In the genomic region with DNA sequence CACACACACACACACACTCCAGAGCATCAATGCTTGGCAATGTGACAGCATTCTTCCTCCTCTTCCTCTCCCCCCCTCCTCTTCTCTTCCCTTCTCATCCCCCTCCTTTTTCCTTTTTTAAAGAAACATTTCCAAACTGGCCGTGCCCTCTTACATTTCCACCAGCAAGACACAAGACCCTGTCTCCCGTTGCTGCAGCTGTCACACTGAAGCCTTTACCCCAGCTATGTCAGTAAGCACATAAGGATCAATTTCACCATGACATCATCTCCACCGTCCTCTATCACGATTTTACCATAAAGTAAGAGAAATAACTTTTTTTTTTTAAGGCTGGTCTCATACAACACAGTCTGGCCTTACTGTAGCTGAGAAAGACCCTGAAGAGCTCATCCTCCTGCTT, we compare ENCODE assay signal across 23 mouse cellular contexts.
DNase-seq lines count a peak whose midpoint lies in the region; ATAC-seq and TF ChIP-seq lines count a peak whose summit lies in the region.
"Had no signal": no experiment of that assay in that cellular context is flagged by ENCODE, and none has a peak within 500 bp of the region (broad histone marks: within the 10 kb centered on the region; RNA-seq: fewer than 3 reads in every experiment).

No protein-coding gene starts in this region.

- DNase-seq in embryonic facial prominence, embryonic 14.5 days (ENCODE audit: low spot score): no peak
- no peak for DNase-seq in embryonic facial prominence, embryonic 10.5 days (ENCODE audit: low spot score)
- no peak for DNase-seq in heart, embryonic 10.5 days (ENCODE audit: low spot score)
- DNase-seq: adrenal gland, adult 2 months; adrenal gland, postnatal 10 days; adrenal gland, postnatal 25 days; B cell, adult 2 months; cerebellum, adult 11 months; cerebellum, adult 18-20 months; cerebellum, adult 8-10 months; cerebellum, adult 9-11 months; cerebellum, postnatal 14 days; cerebellum, postnatal 36 days; embryo, embryonic 11 days had no signal

- H3K79me3 ChIP-seq in C2C12 (ENCODE audit: low read depth): no peaks in the 10 kb centered on the region

- H3K4me1 ChIP-seq in embryonic facial prominence, embryonic 14.5 days (ENCODE audit: control insufficient read depth, insufficient read depth, low read length): no peaks in the 10 kb centered on the region
- 0 out of 2 replicates have a peak, but pooled peaks cover 2% of the 10 kb centered on the region for H3K4me1 ChIP-seq in embryonic facial prominence, embryonic 10.5 days
- peaks cover 21% of the 10 kb centered on the region for H3K4me1 ChIP-seq in heart, embryonic 10.5 days
- H3K4me1 ChIP-seq: embryonic facial prominence, embryonic 15.5 days; forebrain, embryonic 12.5 days had no signal

- H3K79me2 ChIP-seq in C2C12 (ENCODE audit: control insufficient read depth, insufficient read depth): no peaks in the 10 kb centered on the region
- H3K79me2 ChIP-seq in myocyte (ENCODE audit: control insufficient read depth, insufficient read depth): no peaks in the 10 kb centered on the region

- 0 out of 2 replicates have a peak, but pooled peaks have one; percentile 53 for ATAC-seq in embryonic facial prominence, embryonic 14.5 days (ENCODE audit: low read depth)
- ATAC-seq: forebrain, embryonic 14.5 days; forebrain, embryonic 16.5 days had no signal

- TF ChIP-seq POLR2A in myocyte (IDR thresholded peaks at IDR 0.05; ENCODE audit: insufficient read length, low read depth): no peak

- no peak for TF ChIP-seq CTCF in C2C12 (IDR thresholded peaks at IDR 0.05; ENCODE audit: control insufficient read depth, insufficient read depth, insufficient read length)

- no peaks in the 10 kb centered on the region for H3K9me3 ChIP-seq in embryonic facial prominence, embryonic 14.5 days (ENCODE audit: control insufficient read depth, low read length)
- H3K9me3 ChIP-seq in embryonic facial prominence, embryonic 10.5 days: no peaks in the 10 kb centered on the region
- no peaks in the 10 kb centered on the region for H3K9me3 ChIP-seq in heart, embryonic 10.5 days
- H3K9me3 ChIP-seq: embryonic facial prominence, embryonic 12.5 days; embryonic facial prominence, embryonic 15.5 days; forebrain, embryonic 10.5 days; forebrain, embryonic 12.5 days had no signal

- H3K36me3 ChIP-seq in embryonic facial prominence, embryonic 14.5 days (ENCODE audit: control insufficient read depth, insufficient read depth, low read length): no peaks in the 10 kb centered on the region
- H3K36me3 ChIP-seq in embryonic facial prominence, embryonic 10.5 days (replicated peaks): peaks cover 3% of the 10 kb centered on the region; the same call in 1 of the 2 replicates
- no peaks in the 10 kb centered on the region for H3K36me3 ChIP-seq in C2C12 (ENCODE audit: control insufficient read depth, insufficient read depth)
- H3K36me3 ChIP-seq in myocyte (ENCODE audit: control insufficient read depth, insufficient read depth): no peaks in the 10 kb centered on the region
- no peaks in the 10 kb centered on the region for H3K36me3 ChIP-seq in heart, embryonic 10.5 days
- H3K36me3 ChIP-seq: embryonic facial prominence, embryonic 12.5 days; embryonic facial prominence, embryonic 15.5 days; forebrain, embryonic 10.5 days; forebrain, embryonic 12.5 days had no signal

- H3K4me3 ChIP-seq in embryonic facial prominence, embryonic 14.5 days (ENCODE audit: low read depth, low read length): no peak overlapping the region
- H3K4me3 ChIP-seq in embryonic facial prominence, embryonic 10.5 days: no peak overlapping the region
- H3K4me3 ChIP-seq in C2C12 (ENCODE audit: insufficient read depth, poor library complexity, severe bottlenecking) (no peak overlapping the region), myocyte (no peak overlapping the region)
- H3K4me3 ChIP-seq in heart, embryonic 10.5 days: no peak overlapping the region
- H3K4me3 ChIP-seq: embryonic facial prominence, embryonic 12.5 days; embryonic facial prominence, embryonic 15.5 days; erythroblast, embryonic 14.5 days; forebrain, embryonic 10.5 days; forebrain, embryonic 12.5 days had no signal

- H3K27me3 ChIP-seq in embryonic facial prominence, embryonic 14.5 days (replicated peaks; ENCODE audit: control insufficient read depth, insufficient read depth, low read length): no peaks in the 10 kb centered on the region
- H3K27me3 ChIP-seq in embryonic facial prominence, embryonic 10.5 days (replicated peaks; ENCODE audit: low read depth, poor library complexity, severe bottlenecking): no peaks in the 10 kb centered on the region
- H3K27me3 ChIP-seq in C2C12 (ENCODE audit: control insufficient read depth, insufficient read depth, insufficient read length) (no peaks in the 10 kb centered on the region), myocyte (ENCODE audit: control insufficient read depth, insufficient read depth, insufficient read length) (no peaks in the 10 kb centered on the region)
- no peaks in the 10 kb centered on the region for H3K27me3 ChIP-seq in heart, embryonic 10.5 days (ENCODE audit: insufficient read depth, poor library complexity, severe bottlenecking)
- H3K27me3 ChIP-seq: embryonic facial prominence, embryonic 12.5 days; embryonic facial prominence, embryonic 15.5 days; forebrain, embryonic 12.5 days had no signal

- no peak overlapping the region for H3K9ac ChIP-seq in embryonic facial prominence, embryonic 14.5 days (ENCODE audit: low read depth, low read length)
- H3K9ac ChIP-seq: embryonic facial prominence, embryonic 12.5 days; embryonic facial prominence, embryonic 15.5 days; forebrain, embryonic 12.5 days had no signal

- H3K4me2 ChIP-seq in embryonic facial prominence, embryonic 14.5 days (ENCODE audit: low read depth, low read length): no peak overlapping the region
- peak overlapping the region; percentile 18 for H3K4me2 ChIP-seq in myocyte (ENCODE audit: low read depth)
- H3K4me2 ChIP-seq: embryonic facial prominence, embryonic 12.5 days; embryonic facial prominence, embryonic 15.5 days; forebrain, embryonic 12.5 days had no signal

- no peak overlapping the region for H3K27ac ChIP-seq in embryonic facial prominence, embryonic 14.5 days (replicated peaks; ENCODE audit: low read depth, low read length)
- no peak overlapping the region for H3K27ac ChIP-seq in embryonic facial prominence, embryonic 10.5 days (replicated peaks)
- no peak overlapping the region for H3K27ac ChIP-seq in heart, embryonic 10.5 days
- H3K27ac ChIP-seq: embryonic facial prominence, embryonic 12.5 days; embryonic facial prominence, embryonic 15.5 days; forebrain, embryonic 12.5 days had no signal

- H3ac ChIP-seq in C2C12 (ENCODE audit: control insufficient read depth, insufficient read length, low read depth) (no peak overlapping the region), myocyte (ENCODE audit: control insufficient read depth, insufficient read length) (no peak overlapping the region)

- 54% methylated on average over 4 of the region's 4 CpGs for WGBS in embryonic facial prominence, embryonic 14.5 days
- WGBS in embryonic facial prominence, embryonic 10.5 days: 77% methylated on average over 4 of the region's 4 CpGs
- WGBS in heart, embryonic 10.5 days: 88% methylated on average over 4 of the region's 4 CpGs

TF ChIP-seq in C2C12, 6 proteins besides CTCF, POLR2A, EP300 and RAD21:
- TF ChIP-seq MYOD1 (IDR thresholded peaks at IDR 0.05; ENCODE audit: control insufficient read depth, insufficient read length, low read depth): peak; percentile 16
- no peak for TF ChIP-seq FOSL1 (IDR thresholded peaks at IDR 0.05; ENCODE audit: insufficient read depth, low read length, poor library complexity, severe bottlenecking)
- no peak for TF ChIP-seq USF1 (IDR thresholded peaks at IDR 0.05; ENCODE audit: low read depth)
- no peak for TF ChIP-seq MAX (IDR thresholded peaks at IDR 0.05)

TF ChIP-seq in myocyte, 11 proteins besides CTCF, POLR2A, EP300 and RAD21:
- TF ChIP-seq POLR2AphosphoS2 (IDR thresholded peaks at IDR 0.05; ENCODE audit: insufficient read length, low read depth) (no peak), USF1 (IDR thresholded peaks at IDR 0.05; ENCODE audit: low read depth) (no peak), MYOG (IDR thresholded peaks at IDR 0.05; ENCODE audit: control insufficient read depth in 1 of 3, insufficient read depth in 1 of 3, insufficient read length in 2 of 3, low read depth in 2 of 3) (peak in 1 of 3 experiments; percentile 44), TCF12 (IDR thresholded peaks at IDR 0.05; ENCODE audit: insufficient read depth, poor library complexity, severe bottlenecking) (no peak), MYOD1 (IDR thresholded peaks at IDR 0.05; ENCODE audit: control insufficient read depth in 1 of 3, insufficient read length in 2 of 3, low read depth in 2 of 3) (peak in 2 of 3 experiments; percentile 66 to 79), REST (IDR thresholded peaks at IDR 0.05; ENCODE audit: insufficient read depth, insufficient read length) (no peak)
